Mouse (Mus musculus) CH12.LX (cell line): ENCODE data around the gene Mknk2. TPM values are rescaled to one million over a fixed set of nuclear protein-coding genes. Genes with fewer than 3 reads are reported as not detected.

ENCODE experiments used
- DNase-seq: peaks from one replicate; pipeline ENCODE4 v3.0.0-alpha.2; 2013; ENCODE audit errors: extremely low read depth
- H3K27ac ChIP-seq: 2 replicates; pipeline ENCODE4 v1.5.1; 2012; ENCODE audit warnings: low read depth, mild to moderate bottlenecking, control low read depth, moderate library complexity; ENCODE audit not compliant: insufficient read depth
- H3K27me3 ChIP-seq: replicated peaks from 2 replicates; pipeline ENCODE3; 2012; ENCODE audit warnings: inconsistent platforms
- H3K36me3 ChIP-seq, 2 experiments: replicated peaks in 1 of 2; 2 replicates each; pipeline versions ENCODE3 to v1.6.1; 2012; ENCODE audit warnings: inconsistent platforms in 1 of 2, low read length in 1 of 2, mild to moderate bottlenecking in 1 of 2, mixed read lengths in 1 of 2, moderate library complexity in 1 of 2; ENCODE audit not compliant: control insufficient read depth in 1 of 2, insufficient read depth in 1 of 2
- H3K4me1 ChIP-seq, 2 experiments: 2 replicates each; pipeline ENCODE4 v1.6.1; 2012; ENCODE audit warnings: inconsistent platforms in 1 of 2, moderate library complexity in 1 of 2; ENCODE audit not compliant: insufficient read depth in 2 of 2, control insufficient read depth in 1 of 2
- H3K4me2 ChIP-seq: 2 replicates; pipeline ENCODE4 v1.6.1; 2012; ENCODE audit warnings: low read depth, mild to moderate bottlenecking, control low read depth; ENCODE audit not compliant: poor library complexity, insufficient read depth, severe bottlenecking
- H3K4me3 ChIP-seq, 3 experiments: fragments of 150-350 bp in 1 of 3; sonication (generic) in 1 of 3; replicated peaks in 1 of 3; 2 replicates each; pipeline versions ENCODE3 to v1.5.1; 2011 to 2012; ENCODE audit warnings: low read depth in 2 of 3, low read length in 2 of 3, mild to moderate bottlenecking in 2 of 3, moderate library complexity in 2 of 3, control low read depth in 1 of 3, improper control_type of control experiment in 1 of 3, inconsistent platforms in 1 of 3, mixed read lengths in 1 of 3; ENCODE audit not compliant: poor library complexity in 1 of 3
- H3K79me2 ChIP-seq: replicated peaks from 2 replicates; pipeline ENCODE4 v1.6.1; 2012; ENCODE audit warnings: mild to moderate bottlenecking, moderate library complexity; ENCODE audit not compliant: control insufficient read depth, poor library complexity, insufficient read depth, severe bottlenecking; ENCODE audit errors: extremely low read depth
- H3K9ac ChIP-seq: 2 replicates; pipeline ENCODE4 v1.6.1; 2012; ENCODE audit warnings: low read depth, mild to moderate bottlenecking, control low read depth, moderate library complexity; ENCODE audit not compliant: insufficient read depth
- H3K9me3 ChIP-seq: replicated peaks from 2 replicates; pipeline ENCODE3; 2012; ENCODE audit warnings: low read length, inconsistent platforms, mixed read lengths
- BHLHE40 ChIP-seq: IDR thresholded peaks from 2 replicates; pipeline ENCODE4 v1.6.1; 2011; ENCODE audit warnings: mild to moderate bottlenecking, low read depth, low read length, improper control_type of control experiment
- CHD1 ChIP-seq: IDR thresholded peaks from 2 replicates; pipeline ENCODE4 v1.6.1; 2012; ENCODE audit warnings: low read depth, low read length, improper control_type of control experiment, inconsistent platforms
- CTCF ChIP-seq, 2 experiments: IDR thresholded peaks in 1 of 2; conservative IDR thresholded peaks in 1 of 2; 2 replicates each; pipeline ENCODE4 v1.5.1; 2011 to 2012; ENCODE audit warnings: low read depth in 2 of 2, low read length in 2 of 2, improper control_type of control experiment in 1 of 2, inconsistent platforms in 1 of 2, mild to moderate bottlenecking in 1 of 2, moderate library complexity in 1 of 2
- E2F4 ChIP-seq: IDR thresholded peaks from 2 replicates; pipeline ENCODE4 v1.6.1; 2011; ENCODE audit warnings: low read depth, low read length, improper control_type of control experiment; ENCODE audit not compliant: insufficient replicate concordance
- EP300 ChIP-seq: IDR thresholded peaks from 2 replicates; pipeline ENCODE4 v1.6.1; 2011; ENCODE audit warnings: low read length, improper control_type of control experiment
- ETS1 ChIP-seq: conservative IDR thresholded peaks from 2 replicates; pipeline ENCODE4 v1.6.1; 2012; ENCODE audit warnings: low read depth, mild to moderate bottlenecking, inconsistent platforms, low read length, improper control_type of control experiment, moderate library complexity
- HCFC1 ChIP-seq: IDR thresholded peaks from 2 replicates; pipeline ENCODE4 v1.6.1; 2012; ENCODE audit warnings: low read depth, mild to moderate bottlenecking, inconsistent platforms, low read length, improper control_type of control experiment
- JUN ChIP-seq: IDR thresholded peaks from 2 replicates; pipeline ENCODE4 v1.6.1; 2011; ENCODE audit warnings: low read depth, mild to moderate bottlenecking, low read length, improper control_type of control experiment, moderate library complexity; ENCODE audit not compliant: insufficient read depth
- JUND ChIP-seq: conservative IDR thresholded peaks from 2 replicates; pipeline ENCODE4 v1.6.1; 2011; ENCODE audit warnings: low read depth, low read length, improper control_type of control experiment
- KAT2A ChIP-seq: IDR thresholded peaks from 2 replicates; pipeline ENCODE4 v1.6.1; 2012; ENCODE audit warnings: low read length, improper control_type of control experiment, inconsistent platforms; ENCODE audit not compliant: insufficient replicate concordance
- MAFK ChIP-seq: IDR thresholded peaks from 2 replicates; pipeline ENCODE4 v1.6.1; 2011; ENCODE audit warnings: low read length, improper control_type of control experiment; ENCODE audit not compliant: insufficient replicate concordance
- MAX ChIP-seq: IDR thresholded peaks from 2 replicates; pipeline ENCODE4 v1.6.1; 2011; ENCODE audit warnings: low read length, improper control_type of control experiment
- MXI1 ChIP-seq: IDR thresholded peaks from 2 replicates; pipeline ENCODE4 v1.6.1; 2011; ENCODE audit warnings: mild to moderate bottlenecking, low read depth, low read length, improper control_type of control experiment
- MYC ChIP-seq: IDR thresholded peaks from 2 replicates; pipeline ENCODE4 v1.6.1; 2011; ENCODE audit warnings: low read depth, mild to moderate bottlenecking, improper control_type of control experiment, low read length
- NELFE ChIP-seq: IDR thresholded peaks from 2 replicates; pipeline ENCODE4 v1.6.1; 2011; ENCODE audit warnings: low read depth, low read length, improper control_type of control experiment
- NRF1 ChIP-seq: IDR thresholded peaks from 2 replicates; pipeline ENCODE4 v1.6.1; 2014; ENCODE audit warnings: low read depth, mild to moderate bottlenecking, inconsistent platforms, low read length, improper control_type of control experiment, moderate library complexity
- PAX5 ChIP-seq: IDR thresholded peaks from 2 replicates; pipeline ENCODE4 v1.6.1; 2012; ENCODE audit warnings: low read length, inconsistent platforms, mixed read lengths
- POLR2A ChIP-seq: IDR thresholded peaks from 2 replicates; pipeline ENCODE4 v1.6.1; 2011; ENCODE audit warnings: low read depth, mild to moderate bottlenecking, improper control_type of control experiment, low read length
- POLR2AphosphoS2 ChIP-seq: IDR thresholded peaks from 2 replicates; pipeline ENCODE4 v1.6.1; 2011; ENCODE audit warnings: low read depth, low read length, improper control_type of control experiment
- RAD21 ChIP-seq: IDR thresholded peaks from 2 replicates; pipeline ENCODE4 v1.6.1; 2011; ENCODE audit warnings: low read depth, mild to moderate bottlenecking, low read length, improper control_type of control experiment, moderate library complexity
- SIN3A ChIP-seq: IDR thresholded peaks from 2 replicates; pipeline ENCODE4 v1.6.1; 2012; ENCODE audit warnings: low read length, improper control_type of control experiment, inconsistent platforms
- SMC3 ChIP-seq: IDR thresholded peaks from 2 replicates; pipeline ENCODE4 v1.6.1; 2011; ENCODE audit warnings: low read depth, low read length, improper control_type of control experiment
- TCF12 ChIP-seq: IDR thresholded peaks from 2 replicates; pipeline ENCODE4 v1.6.1; 2014; ENCODE audit warnings: low read depth, mild to moderate bottlenecking, inconsistent platforms, low read length, improper control_type of control experiment
- USF1 ChIP-seq: IDR thresholded peaks from 2 replicates; pipeline ENCODE4 v1.6.1; 2014; ENCODE audit warnings: low read depth, mild to moderate bottlenecking, inconsistent platforms, low read length, improper control_type of control experiment
- ZC3H11A ChIP-seq: IDR thresholded peaks from 2 replicates; pipeline ENCODE4 v1.6.1; 2012; ENCODE audit warnings: low read depth, mild to moderate bottlenecking, inconsistent platforms, low read length, improper control_type of control experiment
- ZKSCAN1 ChIP-seq: IDR thresholded peaks from 2 replicates; pipeline ENCODE4 v1.6.1; 2012; ENCODE audit warnings: low read depth, inconsistent platforms, low read length, improper control_type of control experiment, borderline replicate concordance
- ZNF384 ChIP-seq: IDR thresholded peaks from 2 replicates; pipeline ENCODE4 v1.6.1; 2012; ENCODE audit warnings: low read depth, low read length, improper control_type of control experiment, inconsistent platforms
- dilution Hi-C: fragments of 300-500 bp; cut with MboI; formaldehyde crosslinking; loops from 2 replicates; pipeline ENCODE4 v1.14.3; 2020; ENCODE audit warnings: low sequenced_read_pairs; ENCODE audit not compliant: extremely low pct_unique_long_range_greater_than_20kb, extremely low pct_ligation_motif_present
- in situ Hi-C: fragments of 300-500 bp; cut with MboI; formaldehyde crosslinking; loops from 3 replicates; pipeline ENCODE4 v1.14.3; 2019; ENCODE audit warnings: low sequenced_read_pairs, low pct_ligation_motif_present, low pct_unique_long_range_greater_than_20kb, mixed read lengths
- polyA plus RNA-seq: library from polyadenylated mRNA; unstranded; fragments of >175 nt; gene quantifications from 2 replicates; pipeline ENCODE4 v1.2.1, GENCODE M21; 2012; ENCODE audit warnings: low read depth; ENCODE audit not compliant: insufficient read length
- total RNA-seq, 2 experiments: library from RNA; depleted of rRNA; stranded (reverse); fragments of 300-350 nt in 1 of 2; fragments of >200 nt in 1 of 2; gene quantifications; 2 replicates each; pipeline ENCODE4 v1.2.3; 2012 to 2014

Gene Mknk2
- total and polyA plus RNA-seq, 3 experiments = 91.5 to 199 (median 138) TPM

DNA sequence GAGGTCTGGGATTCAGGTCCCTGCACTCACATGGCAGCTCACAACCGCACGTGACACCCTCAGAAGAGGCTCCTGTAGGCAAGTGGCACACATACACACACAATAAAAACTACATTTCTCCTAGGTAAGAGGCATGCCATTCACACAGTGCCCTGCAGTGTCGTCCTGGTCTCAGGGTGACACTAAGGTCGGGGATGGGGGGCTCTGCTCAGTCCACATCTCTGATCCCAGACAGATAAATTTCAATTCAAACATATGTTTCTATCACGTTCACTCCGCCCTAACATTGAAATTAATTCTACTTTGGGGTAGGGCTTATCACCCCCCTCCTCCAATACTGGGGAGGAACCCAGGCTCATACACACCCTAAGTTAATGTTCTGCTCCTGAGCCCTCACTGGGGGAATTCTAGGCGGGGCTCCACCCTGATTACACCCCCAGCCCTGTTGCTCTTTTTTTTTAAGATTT lies 22.2 kb upstream of the Mknk2 start:
- TF ChIP-seq MXI1 = peak; percentile 66
- peak; percentile 77; the same call in 1 of the 2 replicates for TF ChIP-seq MYC
- no peak for TF ChIP-seq MAFK
- peak; percentile 69; the same call in 1 of the 2 replicates for TF ChIP-seq CHD1
- no peak for TF ChIP-seq CTCF (conservative IDR thresholded peaks at IDR 0.05 in 1 of 2, IDR thresholded peaks at IDR 0.05 in 1 of 2; ENCODE audit: low read depth in 2 of 2, low read length in 2 of 2)
- peak; percentile 82 for TF ChIP-seq MAX
- no peak for TF ChIP-seq JUND
- TF ChIP-seq BHLHE40 = peak; percentile 95
- peak; percentile 25; the same call in 1 of the 2 replicates for TF ChIP-seq USF1
- TF ChIP-seq E2F4 = no peak
- no peak for TF ChIP-seq ZC3H11A
- peak; percentile 63; the same call in 1 of the 2 replicates for TF ChIP-seq POLR2AphosphoS2
- no peak for TF ChIP-seq NELFE
- no peak for DNase-seq
- dilution Hi-C loops (no loop called here), in situ Hi-C loops (no loop called here)
- Histone ChIP-seq H3K4me3 (peak overlapping the region; percentile 59 to 88 (median 78)), H3K4me2 (peak overlapping the region; percentile 83), H3K9me3 (no peaks in the 10 kb centered on the region), H3K4me1 (peaks cover 30 to 65% of the 10 kb centered on the region in 2 experiments), H3K27me3 (no peaks in the 10 kb centered on the region), H3K27ac (peak overlapping the region; percentile 71), H3K79me2 (peaks cover 23% of the 10 kb centered on the region), H3K9ac (peak overlapping the region; percentile 60), H3K36me3 (peaks cover 0 to 25% of the 10 kb centered on the region in 2 experiments)

GRCm38 (mm10) chr10:80698605-80699004 lies 20.7 kb upstream of the Mknk2 start:
- dilution Hi-C loops = no loop called here
- in situ Hi-C loops = loop anchor here (25.0 kb wide), 1 partner anchor 261 kb away; the partner anchor contains the start of gene Tcf3
- peaks cover 23% of the 10 kb centered on the region for H3K79me2 ChIP-seq
- peaks cover 0 to 15% of the 10 kb centered on the region in 2 experiments for H3K36me3 ChIP-seq
- H3K9ac ChIP-seq = no peak overlapping the region
- TF ChIP-seq MYC = 0 out of 2 replicates have a peak, but pooled peaks have one; percentile 27
- no peak for TF ChIP-seq KAT2A
- TF ChIP-seq NELFE = no peak
- TF ChIP-seq MAX = 0 out of 2 replicates have a peak, but pooled peaks have one; percentile 8
- no peak for TF ChIP-seq ZC3H11A
- TF ChIP-seq SMC3 = no peak
- no peak for TF ChIP-seq JUND
- 0 out of 2 replicates have a peak, but pooled peaks have one; percentile 11 for TF ChIP-seq ZNF384
- TF ChIP-seq HCFC1 = no peak
- no peak for TF ChIP-seq RAD21
- no peak for TF ChIP-seq ZKSCAN1
- TF ChIP-seq ETS1 = no peak
- no peak for TF ChIP-seq JUN
- TF ChIP-seq POLR2A = no peak
- TF ChIP-seq NRF1 = peak; percentile 32; the same call in 1 of the 2 replicates
- no peak for TF ChIP-seq EP300
- TF ChIP-seq USF1 = no peak
- no peak for TF ChIP-seq PAX5
- no peak for TF ChIP-seq TCF12
- 0 out of 2 replicates have a peak, but pooled peaks have one; percentile 21 for TF ChIP-seq SIN3A
- no peak for DNase-seq
- peak overlapping the region in 2 of 3 experiments; percentile 27 to 35 for H3K4me3 ChIP-seq
- H3K4me1 ChIP-seq = peaks cover 32 to 69% of the 10 kb centered on the region in 2 experiments
- no peaks in the 10 kb centered on the region for H3K9me3 ChIP-seq
- H3K27ac ChIP-seq = peak overlapping the region; percentile 93
- no peaks in the 10 kb centered on the region for H3K27me3 ChIP-seq
- H3K4me2 ChIP-seq = peak overlapping the region; percentile 43
